Mouse (Mus musculus): Measurements from ENCODE around the gene Dhrs11. TPM values are rescaled to one million over a fixed set of nuclear protein-coding genes. Genes with fewer than 3 reads are reported as not detected.
"Not testable (repeated sequence)": the region's sequence is repeated elsewhere in the genome, so short reads cannot be mapped to it uniquely, and the experiment has no call there.

The Dhrs11 gene
- total RNA-seq (2014; rRNA removed) = 12.4 and 14.3 TPM in 2 replicates
- 13.8 and 16.4 TPM in 2 replicates for polyA plus RNA-seq (2015; fragmentation: Nextera tagmentation; extraction: Ambion mirVana)

DNA sequence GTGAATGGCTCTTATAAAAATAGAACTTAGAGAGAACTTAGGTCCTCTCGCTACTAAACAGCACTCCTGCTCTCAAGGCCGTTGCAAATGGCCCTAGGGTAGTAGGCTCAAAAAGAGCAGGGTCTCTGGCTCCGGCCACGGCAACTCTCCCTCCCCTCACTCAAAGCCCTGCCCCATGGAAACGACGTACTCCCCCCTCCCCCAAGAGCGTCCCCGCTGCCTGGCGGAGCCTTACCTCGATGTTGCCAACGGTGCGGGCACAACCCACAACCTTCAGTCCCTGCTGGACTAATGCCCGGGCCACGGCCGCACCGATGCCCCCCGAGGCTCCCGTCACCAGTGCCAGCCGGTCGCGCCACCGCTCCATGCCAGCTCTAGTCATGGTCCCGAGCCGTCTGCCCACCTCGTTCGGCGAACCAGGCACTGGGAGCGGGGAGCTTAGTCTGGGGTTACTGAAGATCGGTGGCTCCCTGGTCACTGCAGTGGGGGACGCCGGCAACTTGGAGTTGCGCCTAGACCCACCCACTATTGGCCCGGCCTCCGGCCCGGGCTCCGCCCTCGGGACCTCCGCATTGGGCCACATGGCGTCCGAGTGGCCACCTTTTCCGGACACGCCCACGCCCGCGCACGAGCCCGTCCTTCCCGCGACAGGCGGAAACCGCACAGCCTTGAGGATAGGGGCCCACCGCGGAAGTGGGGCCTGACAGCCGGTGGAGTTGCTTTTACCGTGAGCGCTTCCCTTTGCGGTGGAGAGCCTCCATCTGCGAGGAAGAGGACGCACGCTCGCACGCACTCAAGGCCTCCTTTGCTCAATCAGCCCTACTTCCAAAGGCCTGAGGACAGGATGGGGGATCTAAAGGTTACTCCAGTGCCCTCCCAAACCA lies at the start of gene Dhrs11:
Gene Dhrs11, minus strand, starts transcription at position 479 of the 884 bp plus-strand sequence.
- peaks cover 3% of the 10 kb centered on the region; the same call in 1 of the 2 replicates for H3K36me3 ChIP-seq (ENCODE audit: insufficient read depth, low read length)
- peak within 1 kb of the TSS; percentile 93 for H3K4me2 ChIP-seq (ENCODE audit: low read depth, low read length)
- no peaks in the 10 kb centered on the region for H3K9me3 ChIP-seq (ENCODE audit: low read length)
- no peaks in the 10 kb centered on the region for H3K27me3 ChIP-seq (ENCODE audit: insufficient read depth, low read length)
- peak within 1 kb of the TSS; percentile 65 for H3K4me3 ChIP-seq (ENCODE audit: low read length)
- peaks cover 3% of the 10 kb centered on the region; the same call in 1 of the 2 replicates for H3K4me1 ChIP-seq (ENCODE audit: insufficient read depth, low read length)
- peak within 1 kb of the TSS; percentile 64 for H3K9ac ChIP-seq (replicated peaks; ENCODE audit: low read length)
- TF ChIP-seq CTCF (IDR thresholded peaks at IDR 0.05; ENCODE audit: low read depth) = no peak
- ATAC-seq = peak; percentile 95
- peak within 1 kb of the TSS; percentile 81 for H3K27ac ChIP-seq
- peak; percentile 91 for DNase-seq (ENCODE audit: low spot score)
- 1% methylated on average over 61 of the region's 62 CpGs for WGBS

DNA sequence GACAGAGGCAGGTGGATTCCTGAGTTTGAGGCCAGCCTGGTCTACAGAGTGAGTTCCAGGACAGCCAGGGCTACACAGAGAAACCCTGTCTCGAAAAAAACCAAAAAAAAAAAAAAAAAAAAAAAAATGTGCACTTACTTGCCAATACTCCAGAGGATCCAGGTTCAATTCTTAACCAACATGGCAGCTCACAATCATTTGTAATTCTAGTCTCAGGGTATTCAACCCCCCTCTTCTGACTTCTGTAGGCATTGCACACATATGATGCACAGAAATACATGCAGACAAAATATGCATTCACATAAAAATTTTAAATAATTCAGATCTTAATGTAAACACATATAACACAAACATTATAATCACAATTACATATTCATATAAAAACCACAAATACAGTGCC lies 47.2 kb upstream of the Dhrs11 start:
- not testable (repeated sequence) for H3K27me3 ChIP-seq (ENCODE audit: insufficient read depth, low read length); H3K9ac ChIP-seq (replicated peaks; ENCODE audit: low read length); ATAC-seq; H3K4me2 ChIP-seq (ENCODE audit: low read depth, low read length); H3K9me3 ChIP-seq (ENCODE audit: low read length); H3K36me3 ChIP-seq (ENCODE audit: insufficient read depth, low read length); H3K27ac ChIP-seq; H3K4me3 ChIP-seq (ENCODE audit: low read length); H3K4me1 ChIP-seq (ENCODE audit: insufficient read depth, low read length); DNase-seq (ENCODE audit: low spot score)
- no CpG with 5 or more reads among the region's 1 CpGs for WGBS

DNA sequence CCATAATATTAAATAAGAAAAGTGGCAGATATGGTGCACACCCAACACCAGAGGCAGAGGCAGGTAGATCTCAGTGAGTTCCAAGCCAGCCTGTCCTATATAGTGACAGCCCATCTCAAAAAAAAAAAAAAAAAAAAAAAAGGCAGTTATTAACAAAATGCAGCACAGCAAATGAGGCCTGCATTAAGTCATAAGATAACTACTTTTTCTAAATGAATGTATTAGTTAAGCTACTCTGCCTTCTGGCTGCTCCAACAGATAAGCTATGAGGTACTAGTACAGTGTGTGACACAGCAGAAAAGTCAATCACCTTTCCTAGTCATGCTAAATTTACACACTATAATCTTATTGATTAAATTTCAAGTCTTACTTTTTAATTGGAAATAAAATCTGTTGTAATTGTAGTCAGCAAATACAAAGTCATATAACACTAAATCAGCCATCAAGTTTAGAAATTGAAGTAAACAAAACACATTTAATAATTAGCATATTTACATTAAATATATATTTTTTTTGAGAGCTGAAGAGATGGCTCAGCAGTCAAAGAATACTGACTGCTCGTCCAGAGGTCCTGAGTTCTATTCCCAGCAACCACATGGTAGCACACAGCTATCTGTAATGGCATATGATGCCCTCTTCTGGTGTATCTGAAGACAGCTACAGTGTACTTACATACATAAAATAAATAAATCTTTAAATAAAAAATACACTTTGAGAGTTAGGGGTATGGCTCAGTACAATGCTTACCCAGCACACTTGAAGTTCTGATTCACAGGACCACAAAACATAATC lies 44.4 kb upstream of the Dhrs11 start:
- Histone ChIP-seq H3K36me3 (ENCODE audit: insufficient read depth, low read length) (no peaks in the 10 kb centered on the region), H3K9ac (replicated peaks; ENCODE audit: low read length) (no peak overlapping the region), H3K27me3 (ENCODE audit: insufficient read depth, low read length) (no peaks in the 10 kb centered on the region), H3K4me1 (ENCODE audit: insufficient read depth, low read length) (0 out of 2 replicates have a peak, but pooled peaks cover 6% of the 10 kb centered on the region), H3K4me3 (ENCODE audit: low read length) (no peak overlapping the region), H3K4me2 (ENCODE audit: low read depth, low read length) (no peak overlapping the region), H3K9me3 (ENCODE audit: low read length) (no peaks in the 10 kb centered on the region), H3K27ac (no peak overlapping the region)
- ATAC-seq (no peak), DNase-seq (ENCODE audit: low spot score) (no peak)
- no peak for TF ChIP-seq CTCF (IDR thresholded peaks at IDR 0.05; ENCODE audit: low read depth)
- WGBS = 81% methylated on average over 1 of the region's 1 CpGs

DNA sequence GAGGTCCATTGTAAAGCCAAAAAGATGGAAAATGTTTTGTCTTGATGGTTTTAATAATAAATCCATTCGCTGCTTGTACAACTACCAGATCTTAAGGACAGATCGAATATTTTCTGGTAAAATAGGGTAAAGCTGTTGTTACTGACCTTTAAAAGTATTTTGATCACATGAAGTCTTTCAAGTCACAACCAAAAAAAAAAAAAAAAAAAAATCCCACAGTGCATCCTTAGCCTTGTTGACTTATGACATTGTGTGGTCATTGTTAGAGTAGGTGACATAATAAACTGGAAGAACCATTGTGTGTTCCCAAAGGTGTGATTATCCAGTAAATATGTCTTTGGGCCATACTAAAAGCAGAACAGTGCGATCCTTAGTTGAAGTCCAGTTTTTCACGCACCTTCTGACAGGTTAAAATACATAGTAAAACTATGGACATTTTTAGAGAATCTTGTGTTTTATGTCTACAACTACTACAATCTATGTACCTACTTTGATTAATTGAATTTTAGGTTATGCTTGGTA lies 42.8 kb upstream of the Dhrs11 start:
- ATAC-seq = no peak
- DNase-seq (ENCODE audit: low spot score) = no peak
- H3K4me1 ChIP-seq (ENCODE audit: insufficient read depth, low read length) = 0 out of 2 replicates have a peak, but pooled peaks cover 6% of the 10 kb centered on the region
- H3K9me3 ChIP-seq (ENCODE audit: low read length) = no peaks in the 10 kb centered on the region
- H3K4me3 ChIP-seq (ENCODE audit: low read length) = peak overlapping the region; percentile 94
- 75% methylated on average over 4 of the region's 4 CpGs for WGBS
- peak overlapping the region; percentile 76 for H3K4me2 ChIP-seq (ENCODE audit: low read depth, low read length)
- TF ChIP-seq CTCF (IDR thresholded peaks at IDR 0.05; ENCODE audit: low read depth) = no peak
- H3K27ac ChIP-seq = peak overlapping the region; percentile 100
- no peaks in the 10 kb centered on the region for H3K27me3 ChIP-seq (ENCODE audit: insufficient read depth, low read length)
- no peaks in the 10 kb centered on the region for H3K36me3 ChIP-seq (ENCODE audit: insufficient read depth, low read length)
- peak overlapping the region; percentile 97 for H3K9ac ChIP-seq (replicated peaks; ENCODE audit: low read length)

DNA sequence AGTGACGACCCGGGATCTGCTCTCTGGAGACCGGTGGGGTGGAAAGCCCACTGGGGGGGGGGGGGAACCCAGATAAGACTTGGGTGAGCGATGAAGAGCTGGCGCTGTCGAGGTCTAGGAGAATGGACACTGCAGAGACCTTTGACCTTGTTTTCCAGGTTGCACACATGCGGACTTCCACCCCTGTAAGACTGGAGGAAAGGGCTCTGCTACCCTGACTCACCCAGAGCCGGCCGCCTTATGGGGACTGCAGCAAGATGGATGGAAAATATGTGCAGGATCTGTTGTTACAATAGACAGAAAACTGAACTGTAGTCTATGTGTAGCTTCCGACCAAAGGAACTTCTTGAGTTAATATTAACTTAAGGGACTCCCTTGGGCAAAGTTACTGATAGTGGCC lies 42.3 kb upstream of the Dhrs11 start:
- 0% methylated on average over 10 of the region's 10 CpGs for WGBS
- H3K27ac ChIP-seq = peak overlapping the region; percentile 100
- H3K4me1 ChIP-seq (ENCODE audit: insufficient read depth, low read length) = 0 out of 2 replicates have a peak, but pooled peaks cover 6% of the 10 kb centered on the region
- no peaks in the 10 kb centered on the region for H3K27me3 ChIP-seq (ENCODE audit: insufficient read depth, low read length)
- H3K9ac ChIP-seq (replicated peaks; ENCODE audit: low read length) = peak overlapping the region; percentile 97
- H3K4me2 ChIP-seq (ENCODE audit: low read depth, low read length) = peak overlapping the region; percentile 76
- no peak for TF ChIP-seq CTCF (IDR thresholded peaks at IDR 0.05; ENCODE audit: low read depth)
- DNase-seq (ENCODE audit: low spot score) (no peak), ATAC-seq (no peak; the same call in 1 of the 2 replicates)
- H3K9me3 ChIP-seq (ENCODE audit: low read length) = no peaks in the 10 kb centered on the region
- no peaks in the 10 kb centered on the region for H3K36me3 ChIP-seq (ENCODE audit: insufficient read depth, low read length)
- peak overlapping the region; percentile 94 for H3K4me3 ChIP-seq (ENCODE audit: low read length)

DNA sequence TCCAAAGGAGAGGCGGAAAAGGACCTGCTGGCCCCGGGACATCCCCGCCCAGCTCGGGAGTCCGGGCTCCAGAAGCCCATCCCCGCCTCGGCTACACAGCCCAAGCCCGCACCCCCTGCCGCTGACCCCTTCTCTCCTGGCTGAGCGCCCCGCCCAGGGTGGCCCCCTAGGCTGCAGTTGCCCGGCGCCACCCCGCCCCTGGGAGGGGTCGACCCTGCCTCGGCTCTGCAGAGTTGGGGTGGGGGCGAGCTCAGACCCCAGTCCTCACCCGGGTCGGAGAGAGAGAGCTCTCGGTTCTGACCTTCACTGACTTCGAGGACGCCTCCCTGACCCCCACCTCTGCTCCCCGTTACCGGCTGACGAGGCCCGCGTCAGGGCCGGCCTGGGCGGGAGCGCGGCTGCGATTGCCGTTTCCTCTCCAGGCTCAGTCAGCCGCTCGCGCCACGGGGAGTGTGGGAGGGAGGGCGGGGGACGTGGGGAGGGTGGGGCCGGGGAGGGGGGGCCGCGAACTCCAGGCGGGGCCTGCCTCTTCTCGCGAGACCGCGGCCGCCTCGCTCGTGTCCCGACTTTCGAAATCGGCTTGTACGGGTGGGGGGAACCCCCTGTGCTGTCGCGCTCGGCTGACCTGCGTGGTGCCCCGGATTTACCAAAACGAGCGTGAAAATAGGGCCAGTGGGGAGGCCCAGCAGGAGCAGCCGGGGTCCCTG lies 41.7 kb upstream of the Dhrs11 start, which contains the start of gene Ggnbp2:
Gene Ggnbp2, minus strand, starts transcription at position 481 of the 707 bp plus-strand sequence.
- H3K27me3 ChIP-seq (ENCODE audit: insufficient read depth, low read length) = no peaks in the 10 kb centered on the region
- no peaks in the 10 kb centered on the region for H3K9me3 ChIP-seq (ENCODE audit: low read length)
- H3K4me2 ChIP-seq (ENCODE audit: low read depth, low read length) = peak within 1 kb of the TSS; percentile 97
- peak; percentile 96 for DNase-seq (ENCODE audit: low spot score)
- H3K4me1 ChIP-seq (ENCODE audit: insufficient read depth, low read length) = 0 out of 2 replicates have a peak, but pooled peaks cover 6% of the 10 kb centered on the region
- H3K9ac ChIP-seq (replicated peaks; ENCODE audit: low read length) = peak within 1 kb of the TSS; percentile 97
- no peak for TF ChIP-seq CTCF (IDR thresholded peaks at IDR 0.05; ENCODE audit: low read depth)
- peak within 1 kb of the TSS; percentile 100 for H3K27ac ChIP-seq
- under 1% methylated on average over 47 of the region's 62 CpGs for WGBS
- peak; percentile 90 for ATAC-seq
- no peaks in the 10 kb centered on the region for H3K36me3 ChIP-seq (ENCODE audit: insufficient read depth, low read length)
- H3K4me3 ChIP-seq (ENCODE audit: low read length) = peak within 1 kb of the TSS; percentile 94

Measured in hindbrain, postnatal 0 days (tissue).